In the genomic region with DNA sequence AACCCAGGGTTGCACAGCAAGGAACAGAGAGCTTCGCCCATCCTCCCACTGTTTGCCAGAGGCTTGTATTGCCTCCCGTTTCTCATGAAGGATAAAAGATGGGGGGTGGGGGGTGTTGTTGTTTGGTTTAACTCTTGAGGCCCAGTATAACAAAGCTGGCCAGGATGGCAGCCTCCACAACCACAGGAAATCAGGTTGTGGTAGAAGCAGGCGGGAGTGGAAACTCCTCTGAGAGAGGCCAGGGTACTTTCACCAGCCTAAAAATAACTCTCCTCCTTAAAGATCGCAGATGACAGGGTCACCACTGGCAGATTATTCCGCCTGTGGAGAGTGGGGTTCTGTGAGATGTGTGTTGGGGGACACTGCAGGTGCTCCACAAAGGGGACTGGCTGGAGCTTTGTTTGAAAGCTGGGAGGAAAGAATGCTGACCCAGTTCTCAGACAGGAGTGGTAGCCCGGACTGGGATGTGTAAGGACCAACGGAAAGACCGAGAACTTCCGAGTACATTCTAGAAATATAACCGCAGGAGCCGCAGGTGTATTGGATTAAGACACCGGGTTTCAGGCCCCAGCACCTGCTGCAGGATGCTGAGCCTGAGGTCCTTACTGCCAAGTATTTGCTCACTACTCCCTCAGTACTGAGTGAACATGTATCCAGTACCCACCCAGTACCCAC, we compare ENCODE assay signal across 23 mouse cellular contexts. TPM values are rescaled to one million over a fixed set of nuclear protein-coding genes. Genes with fewer than 3 reads are reported as not detected.
DNase-seq lines count a peak whose midpoint lies in the region; ATAC-seq and TF ChIP-seq lines count a peak whose summit lies in the region.
"Had no signal": no experiment of that assay in that cellular context is flagged by ENCODE, and none has a peak within 500 bp of the region (broad histone marks: within the 10 kb centered on the region; RNA-seq: fewer than 3 reads in every experiment).

No protein-coding gene starts in this region.

- no peak overlapping the region for H3K4me3 ChIP-seq in heart, embryonic 12.5 days
- H3K4me3 ChIP-seq in layer of hippocampus, adult 2 months = no peak overlapping the region
- H3K4me3 ChIP-seq: embryonic facial prominence, embryonic 13.5 days; hindbrain, embryonic 12.5 days; limb, embryonic 15.5 days; liver, embryonic 15.5 days; midbrain, embryonic 12.5 days; neural tube, embryonic 13.5 days had no signal

- 40% methylated on average over 12 of the region's 12 CpGs for WGBS in heart, embryonic 12.5 days

- H3K36me3 ChIP-seq in heart, embryonic 12.5 days = no peaks in the 10 kb centered on the region
- H3K36me3 ChIP-seq: embryonic facial prominence, embryonic 13.5 days; hindbrain, embryonic 12.5 days; limb, embryonic 15.5 days; liver, embryonic 15.5 days; midbrain, embryonic 12.5 days; neural tube, embryonic 13.5 days had no signal

- ATAC-seq in heart, embryonic 12.5 days (ENCODE audit: insufficient number of reproducible peaks, low FRiP score) = no peak
- ATAC-seq in hematopoietic stem cell, adult 5-6 weeks (replicated peaks in 1 of 2; ENCODE audit: insufficient read depth in 1 of 2, low FRiP score in 2 of 2, low TSS enrichment in 1 of 2, low read depth in 1 of 2, poor library complexity in 2 of 2, severe bottlenecking in 2 of 2) = peak; percentile 59 to 69; a peak in 3 of 4 replicates
- no peak for ATAC-seq in megakaryocyte progenitor cell, adult 5-6 weeks (replicated peaks; ENCODE audit: poor library complexity)
- ATAC-seq: forebrain, embryonic 16.5 days; Patski had no signal

- peak overlapping the region; percentile 59; the same call in 1 of the 2 replicates for H3K27ac ChIP-seq in heart, embryonic 12.5 days (ENCODE audit: poor library complexity, severe bottlenecking)
- H3K27ac ChIP-seq in layer of hippocampus, adult 2 months = no peak overlapping the region
- H3K27ac ChIP-seq: embryonic facial prominence, embryonic 13.5 days; hindbrain, embryonic 12.5 days; limb, embryonic 15.5 days; liver, embryonic 15.5 days; macrophage; midbrain, embryonic 12.5 days; neural tube, embryonic 13.5 days; stomach, postnatal 0 days had no signal

- H3K4me2 ChIP-seq in heart, embryonic 12.5 days = peak overlapping the region; percentile 24; the same call in 1 of the 2 replicates
- H3K4me2 ChIP-seq: embryonic facial prominence, embryonic 13.5 days; hindbrain, embryonic 12.5 days; limb, embryonic 15.5 days; liver, embryonic 15.5 days; midbrain, embryonic 12.5 days; neural tube, embryonic 13.5 days had no signal

- no peaks in the 10 kb centered on the region for H3K9me3 ChIP-seq in heart, embryonic 12.5 days (replicated peaks)
- H3K9me3 ChIP-seq: embryonic facial prominence, embryonic 13.5 days; hindbrain, embryonic 12.5 days; limb, embryonic 15.5 days; liver, embryonic 15.5 days; midbrain, embryonic 12.5 days; neural tube, embryonic 13.5 days had no signal

- H3K9ac ChIP-seq in heart, embryonic 12.5 days = no peak overlapping the region
- H3K9ac ChIP-seq: embryonic facial prominence, embryonic 13.5 days; hindbrain, embryonic 12.5 days; limb, embryonic 15.5 days; liver, embryonic 15.5 days; midbrain, embryonic 12.5 days; neural tube, embryonic 13.5 days had no signal

- H3K27me3 ChIP-seq in heart, embryonic 12.5 days (replicated peaks) = no peaks in the 10 kb centered on the region
- H3K27me3 ChIP-seq: embryonic facial prominence, embryonic 13.5 days; limb, embryonic 15.5 days; neural tube, embryonic 13.5 days; Patski had no signal

- peaks cover 31% of the 10 kb centered on the region for H3K4me1 ChIP-seq in heart, embryonic 12.5 days (replicated peaks)
- H3K4me1 ChIP-seq: liver, embryonic 15.5 days had no signal

- TF ChIP-seq CTCF in layer of hippocampus, adult 2 months (conservative IDR thresholded peaks at IDR 0.05) = no peak

- DNase-seq in heart, adult 18-20 months = no peak
- DNase-seq in CD4-positive helper T cell, adult 2 months (ENCODE audit: low read depth, low spot score) = peak; percentile 82
- peak; percentile 69 for DNase-seq in thymus, postnatal 0 days (ENCODE audit: low spot score)
- no peak for DNase-seq in layer of hippocampus, adult 2 months (ENCODE audit: low spot score in 2 of 2)
- no peak for DNase-seq in layer of hippocampus, adult 9-10 months (ENCODE audit: low spot score)
- DNase-seq: adrenal gland, postnatal 14 days; cerebellum, adult 11 months; cerebellum, postnatal 14 days; gastrocnemius, postnatal 25 days; spleen, adult 18-20 months had no signal

RNA-seq across cellular contexts. Expression of gene Id3, which starts 42.8 kb away (rescaled TPM):
- polyA plus RNA-seq in heart, embryonic 12.5 days (2016; fragmentation: Nextera tagmentation; extraction: Ambion mirVana) = 320 and 321 TPM in 2 replicates
- 10 to 100 TPM; 58.3 to 64.3 TPM for total RNA-seq in heart, adult 18-20 months (2021)
- 6.8 and 7.3 TPM in 2 replicates for total RNA-seq in hematopoietic stem cell, adult 5-6 weeks (2017)
- polyA plus RNA-seq in thymus, postnatal 0 days (2015; fragmentation: Nextera tagmentation; extraction: Ambion mirVana) = 262 and 327 TPM in 2 replicates
- total RNA-seq in layer of hippocampus, adult 2 months (2021) = 10 to 100 TPM; 45.1 to 47.4 TPM
- total RNA-seq in megakaryocyte progenitor cell, adult 5-6 weeks (2015) = 0.44 and 1.4 TPM in 2 replicates
- total RNA-seq in megakaryocyte progenitor cell, adult 5-6 weeks (2017) = 1.0 and 2.4 TPM in 2 replicates

RNA-seq across cellular contexts. Expression of gene Rpl11, which starts 47.3 kb away (rescaled TPM):
- 257 and 262 TPM in 2 replicates for polyA plus RNA-seq in heart, embryonic 12.5 days (2016; fragmentation: Nextera tagmentation; extraction: Ambion mirVana)
- total RNA-seq in heart, adult 18-20 months (2021) = 100 to 1,000 TPM; 285 to 315 TPM
- 829 and 1,291 TPM in 2 replicates for total RNA-seq in hematopoietic stem cell, adult 5-6 weeks (2017)
- 717 and 718 TPM in 2 replicates for polyA plus RNA-seq in thymus, postnatal 0 days (2015; fragmentation: Nextera tagmentation; extraction: Ambion mirVana)
- total RNA-seq in layer of hippocampus, adult 2 months (2021) = 100 to 1,000 TPM; 291 to 317 TPM
- 1,572 and 1,580 TPM in 2 replicates for total RNA-seq in megakaryocyte progenitor cell, adult 5-6 weeks (2015)
- total RNA-seq in megakaryocyte progenitor cell, adult 5-6 weeks (2017) = 841 and 996 TPM in 2 replicates

Comparison
In these comparisons a context has a peak if more than half of its experiments do, and no peak if none do; other contexts are left out.
1. ATAC-seq: peak in hematopoietic stem cell, adult 5-6 weeks (2 of 2); none in heart, embryonic 12.5 days (single experiment) and megakaryocyte progenitor cell, adult 5-6 weeks (single experiment).
2. DNase-seq: peak in CD4-positive helper T cell, adult 2 months (single experiment) and thymus, postnatal 0 days (single experiment); none in heart, adult 18-20 months (0 of 2), layer of hippocampus, adult 2 months (0 of 2) and layer of hippocampus, adult 9-10 months (single experiment).